Mouse (Mus musculus): ENCODE measurements at regions not wholly inside any gene's neighbourhood (a gene's known extent, or its start where the extent isn't known, plus 50 kb on each side); places are given as distances from the start of the nearest gene placed in this dataset.

DNA sequence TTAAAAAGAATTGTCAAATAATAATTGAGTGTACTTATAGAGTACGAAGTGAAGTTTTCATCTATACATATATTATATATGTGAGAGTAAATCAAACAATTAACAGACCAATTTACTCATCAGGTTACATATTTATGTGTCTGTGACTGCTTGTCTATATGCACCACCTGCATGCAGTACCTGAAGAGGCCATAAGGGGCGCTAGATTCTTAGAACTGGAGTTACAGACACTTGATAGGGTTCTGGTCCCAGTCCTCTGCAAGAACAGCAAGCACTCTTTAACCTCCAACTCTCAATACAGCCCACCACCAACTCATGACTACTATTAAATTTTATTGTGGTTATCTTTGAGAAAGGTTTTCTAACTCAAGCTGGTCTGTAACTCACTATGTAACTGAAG lies 351.7 kb upstream of the Fam241a start:
- WGBS: 64% methylated on average over 2 of the region's 2 CpGs
- DNase-seq (ENCODE audit: low spot score): no peak
- Histone ChIP-seq H3K4me2 (ENCODE audit: low read depth, low read length) (no peak overlapping the region), H3K36me3 (replicated peaks; ENCODE audit: control insufficient read depth, insufficient read depth, low read depth, low read length) (no peaks in the 10 kb centered on the region), H3K9ac (replicated peaks; ENCODE audit: low read length) (no peak overlapping the region), H3K9me3 (replicated peaks; ENCODE audit: control insufficient read depth, low read length) (no peaks in the 10 kb centered on the region), H3K27ac (replicated peaks; ENCODE audit: low read depth, low read length) (no peak overlapping the region), H3K4me3 (ENCODE audit: low read depth, low read length) (no peak overlapping the region), H3K4me1 (ENCODE audit: control insufficient read depth, insufficient read depth, low read length) (no peaks in the 10 kb centered on the region), H3K27me3 (ENCODE audit: control insufficient read depth, insufficient read depth, low read length) (no peaks in the 10 kb centered on the region)
- no peak for ATAC-seq (replicated peaks; ENCODE audit: insufficient number of reproducible peaks, low FRiP score, low TSS enrichment, low read depth)

- 72% methylated on average over 7 of the region's 7 CpGs for WGBS
- Histone ChIP-seq H3K27ac (replicated peaks; ENCODE audit: low read depth, low read length) (no peak overlapping the region), H3K9ac (replicated peaks; ENCODE audit: low read length) (no peak overlapping the region), H3K36me3 (replicated peaks; ENCODE audit: control insufficient read depth, insufficient read depth, low read depth, low read length) (no peaks in the 10 kb centered on the region), H3K27me3 (ENCODE audit: control insufficient read depth, insufficient read depth, low read length) (no peaks in the 10 kb centered on the region), H3K9me3 (replicated peaks; ENCODE audit: control insufficient read depth, low read length) (no peaks in the 10 kb centered on the region), H3K4me1 (ENCODE audit: control insufficient read depth, insufficient read depth, low read length) (no peaks in the 10 kb centered on the region), H3K4me2 (ENCODE audit: low read depth, low read length) (no peak overlapping the region), H3K4me3 (ENCODE audit: low read depth, low read length) (no peak overlapping the region)
- DNase-seq (ENCODE audit: low spot score): no peak
- no peak for ATAC-seq (replicated peaks; ENCODE audit: insufficient number of reproducible peaks, low FRiP score, low TSS enrichment, low read depth)
These were observed 343.8 kb upstream of the Fam241a start for GRCm38 (mm10) chr3:128239813-128240421.

- Histone ChIP-seq H3K4me1 (ENCODE audit: control insufficient read depth, insufficient read depth, low read length) (no peaks in the 10 kb centered on the region), H3K4me2 (ENCODE audit: low read depth, low read length) (no peak overlapping the region), H3K9me3 (replicated peaks; ENCODE audit: control insufficient read depth, low read length) (no peaks in the 10 kb centered on the region), H3K27ac (replicated peaks; ENCODE audit: low read depth, low read length) (no peak overlapping the region), H3K4me3 (ENCODE audit: low read depth, low read length) (no peak overlapping the region), H3K36me3 (replicated peaks; ENCODE audit: control insufficient read depth, insufficient read depth, low read depth, low read length) (no peaks in the 10 kb centered on the region), H3K9ac (replicated peaks; ENCODE audit: low read length) (no peak overlapping the region), H3K27me3 (ENCODE audit: control insufficient read depth, insufficient read depth, low read length) (no peaks in the 10 kb centered on the region)
- DNase-seq (ENCODE audit: low spot score) (peak; percentile 13), ATAC-seq (replicated peaks; ENCODE audit: insufficient number of reproducible peaks, low FRiP score, low TSS enrichment, low read depth) (no peak)
- WGBS: 66% methylated on average over 5 of the region's 5 CpGs
These were observed 334.3 kb upstream of the Fam241a start for GRCm38 (mm10) chr3:128230390-128230789.

GRCm38 (mm10) chr3:128226930-128227585 lies 330.9 kb upstream of the Fam241a start:
- no peak overlapping the region for H3K9ac ChIP-seq (replicated peaks; ENCODE audit: low read length)
- no peak overlapping the region for H3K27ac ChIP-seq (replicated peaks; ENCODE audit: low read depth, low read length)
- H3K9me3 ChIP-seq (replicated peaks; ENCODE audit: control insufficient read depth, low read length): no peaks in the 10 kb centered on the region
- no peaks in the 10 kb centered on the region for H3K4me1 ChIP-seq (ENCODE audit: control insufficient read depth, insufficient read depth, low read length)
- WGBS: 76% methylated on average over 6 of the region's 6 CpGs
- no peaks in the 10 kb centered on the region for H3K27me3 ChIP-seq (ENCODE audit: control insufficient read depth, insufficient read depth, low read length)
- no peak for DNase-seq (ENCODE audit: low spot score)
- ATAC-seq (replicated peaks; ENCODE audit: insufficient number of reproducible peaks, low FRiP score, low TSS enrichment, low read depth): no peak
- H3K36me3 ChIP-seq (replicated peaks; ENCODE audit: control insufficient read depth, insufficient read depth, low read depth, low read length): no peaks in the 10 kb centered on the region
- no peak overlapping the region for H3K4me2 ChIP-seq (ENCODE audit: low read depth, low read length)
- H3K4me3 ChIP-seq (ENCODE audit: low read depth, low read length): no peak overlapping the region

GRCm38 (mm10) chr3:128226503-128226902 lies 330.4 kb upstream of the Fam241a start:
- DNase-seq (ENCODE audit: low spot score) (no peak), ATAC-seq (replicated peaks; ENCODE audit: insufficient number of reproducible peaks, low FRiP score, low TSS enrichment, low read depth) (no peak)
- Histone ChIP-seq H3K9me3 (replicated peaks; ENCODE audit: control insufficient read depth, low read length) (no peaks in the 10 kb centered on the region), H3K9ac (replicated peaks; ENCODE audit: low read length) (no peak overlapping the region), H3K4me2 (ENCODE audit: low read depth, low read length) (no peak overlapping the region), H3K4me3 (ENCODE audit: low read depth, low read length) (no peak overlapping the region), H3K4me1 (ENCODE audit: control insufficient read depth, insufficient read depth, low read length) (no peaks in the 10 kb centered on the region), H3K36me3 (replicated peaks; ENCODE audit: control insufficient read depth, insufficient read depth, low read depth, low read length) (no peaks in the 10 kb centered on the region), H3K27ac (replicated peaks; ENCODE audit: low read depth, low read length) (no peak overlapping the region), H3K27me3 (ENCODE audit: control insufficient read depth, insufficient read depth, low read length) (no peaks in the 10 kb centered on the region)
- 91% methylated on average over 6 of the region's 6 CpGs for whole genome bisulfite sequencing

DNA sequence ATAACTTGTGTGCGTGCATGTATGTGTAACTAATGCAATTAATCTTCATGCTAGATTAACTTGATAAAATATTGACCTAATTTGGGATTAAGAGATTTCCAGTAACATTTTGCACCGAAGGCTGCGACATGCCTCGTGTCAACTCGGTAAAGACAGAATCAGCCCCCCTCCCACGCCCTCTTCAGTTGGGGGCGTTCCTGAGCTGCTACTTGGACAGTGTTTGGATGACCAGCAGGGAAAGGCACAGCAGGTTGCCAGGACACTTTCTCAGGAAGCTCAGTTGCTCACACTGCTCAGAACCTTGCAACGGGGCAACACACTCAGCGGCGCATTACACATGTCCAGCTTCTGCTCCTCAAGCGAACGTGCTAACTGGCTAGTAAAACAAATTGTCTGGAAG lies 326.2 kb upstream of the Fam241a start:
- Histone ChIP-seq H3K4me2 (ENCODE audit: low read depth, low read length) (no peak overlapping the region), H3K4me1 (ENCODE audit: control insufficient read depth, insufficient read depth, low read length) (no peaks in the 10 kb centered on the region), H3K9me3 (replicated peaks; ENCODE audit: control insufficient read depth, low read length) (no peaks in the 10 kb centered on the region), H3K9ac (replicated peaks; ENCODE audit: low read length) (no peak overlapping the region), H3K36me3 (replicated peaks; ENCODE audit: control insufficient read depth, insufficient read depth, low read depth, low read length) (no peaks in the 10 kb centered on the region), H3K27me3 (ENCODE audit: control insufficient read depth, insufficient read depth, low read length) (no peaks in the 10 kb centered on the region), H3K4me3 (ENCODE audit: low read depth, low read length) (no peak overlapping the region), H3K27ac (replicated peaks; ENCODE audit: low read depth, low read length) (no peak overlapping the region)
- 41% methylated on average over 12 of the region's 12 CpGs for WGBS
- no peak for ATAC-seq (replicated peaks; ENCODE audit: insufficient number of reproducible peaks, low FRiP score, low TSS enrichment, low read depth)
- DNase-seq (ENCODE audit: low spot score): peak; percentile 26

GRCm38 (mm10) chr3:128221625-128222024 lies 325.5 kb upstream of the Fam241a start:
- H3K36me3 ChIP-seq (replicated peaks; ENCODE audit: control insufficient read depth, insufficient read depth, low read depth, low read length): no peaks in the 10 kb centered on the region
- H3K9ac ChIP-seq (replicated peaks; ENCODE audit: low read length): no peak overlapping the region
- WGBS: 58% methylated on average over 2 of the region's 2 CpGs
- DNase-seq (ENCODE audit: low spot score) (no peak), ATAC-seq (replicated peaks; ENCODE audit: insufficient number of reproducible peaks, low FRiP score, low TSS enrichment, low read depth) (no peak)
- H3K27me3 ChIP-seq (ENCODE audit: control insufficient read depth, insufficient read depth, low read length): no peaks in the 10 kb centered on the region
- H3K4me1 ChIP-seq (ENCODE audit: control insufficient read depth, insufficient read depth, low read length): no peaks in the 10 kb centered on the region
- no peak overlapping the region for H3K27ac ChIP-seq (replicated peaks; ENCODE audit: low read depth, low read length)
- no peak overlapping the region for H3K4me3 ChIP-seq (ENCODE audit: low read depth, low read length)
- no peaks in the 10 kb centered on the region for H3K9me3 ChIP-seq (replicated peaks; ENCODE audit: control insufficient read depth, low read length)
- no peak overlapping the region for H3K4me2 ChIP-seq (ENCODE audit: low read depth, low read length)

DNA sequence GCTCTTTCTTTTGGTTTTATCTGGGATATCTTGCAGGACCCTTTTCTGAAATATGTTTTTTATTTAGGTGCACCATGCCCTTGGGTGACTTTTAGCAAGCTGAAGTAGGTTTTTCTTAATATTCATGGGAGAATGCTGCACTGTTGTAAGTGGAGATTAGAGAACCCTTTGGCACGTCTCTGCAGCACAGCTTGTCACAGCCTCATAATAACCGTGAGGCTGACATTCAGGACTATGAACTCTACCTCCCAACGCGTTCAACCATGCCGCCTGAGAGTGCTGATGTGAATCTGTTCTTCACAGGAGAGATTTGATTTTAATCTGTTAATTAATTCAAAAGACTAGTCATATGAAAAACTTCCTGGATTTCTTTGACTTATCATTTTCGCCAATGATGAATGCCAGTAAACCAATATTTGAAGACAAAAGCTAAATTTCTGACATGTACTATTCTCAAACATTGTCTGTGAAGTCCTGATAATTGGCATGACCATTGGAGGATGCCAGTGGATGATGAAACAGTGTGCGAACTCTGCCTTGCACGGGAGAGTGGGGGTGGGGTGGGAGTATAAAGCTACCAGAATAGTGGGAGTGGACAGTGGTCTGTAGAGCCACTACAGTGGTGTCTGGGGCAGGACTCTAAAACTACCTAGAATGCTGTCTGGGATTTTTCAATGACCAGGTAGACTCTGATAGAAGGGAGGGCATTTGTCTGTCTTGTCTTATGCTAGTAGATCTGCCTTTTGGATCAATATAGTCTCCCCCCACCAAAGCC lies 324.8 kb upstream of the Fam241a start:
- Histone ChIP-seq H3K27me3 (ENCODE audit: control insufficient read depth, insufficient read depth, low read length) (no peaks in the 10 kb centered on the region), H3K9ac (replicated peaks; ENCODE audit: low read length) (no peak overlapping the region), H3K4me3 (ENCODE audit: low read depth, low read length) (no peak overlapping the region), H3K4me1 (ENCODE audit: control insufficient read depth, insufficient read depth, low read length) (no peaks in the 10 kb centered on the region), H3K4me2 (ENCODE audit: low read depth, low read length) (no peak overlapping the region), H3K36me3 (replicated peaks; ENCODE audit: control insufficient read depth, insufficient read depth, low read depth, low read length) (no peaks in the 10 kb centered on the region), H3K9me3 (replicated peaks; ENCODE audit: control insufficient read depth, low read length) (no peaks in the 10 kb centered on the region), H3K27ac (replicated peaks; ENCODE audit: low read depth, low read length) (no peak overlapping the region)
- no peak for DNase-seq (ENCODE audit: low spot score)
- ATAC-seq (replicated peaks; ENCODE audit: insufficient number of reproducible peaks, low FRiP score, low TSS enrichment, low read depth): no peak
- 81% methylated on average over 8 of the region's 8 CpGs for WGBS
